Mouse (Mus musculus): ENCODE results near the gene Pla1a.

DNA sequence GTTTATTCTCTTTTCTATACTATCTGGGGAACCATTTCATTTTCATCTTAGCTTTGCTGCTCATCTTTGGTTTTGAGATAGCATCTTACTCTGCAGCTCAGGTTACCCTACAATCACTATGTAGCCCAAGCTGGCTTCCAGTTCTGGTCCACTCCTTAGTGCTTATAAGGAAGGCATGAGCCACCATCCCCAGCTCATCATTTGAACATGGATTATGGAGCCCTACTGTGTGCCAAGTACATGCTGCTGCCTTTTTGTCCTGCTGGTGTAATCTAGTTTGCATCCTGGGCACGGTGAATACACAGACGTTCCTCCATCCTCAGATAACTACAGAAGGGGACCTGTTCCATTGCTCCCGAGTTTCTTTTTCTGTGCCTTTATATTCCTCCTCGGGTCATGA is 60.1 kb downstream of the Pla1a start:
- no peak for TF ChIP-seq CTCF (IDR thresholded peaks at IDR 0.05; ENCODE audit: low read depth)
- no peak for TF ChIP-seq EP300 (optimal IDR thresholded peaks at IDR 0.05)
